Mouse (Mus musculus): ENCODE measurements around the gene Akap12. TPM values are rescaled to one million over a fixed set of nuclear protein-coding genes. Genes with fewer than 3 reads are reported as not detected.

Gene Akap12
- polyA plus RNA-seq, 1 experiment from 2014 or later = 30.6 TPM

- no peak overlapping the region for H3K4me2 ChIP-seq (ENCODE audit: low read depth, low read length)
- no peaks in the 10 kb centered on the region for H3K36me3 ChIP-seq (ENCODE audit: control insufficient read depth, insufficient read depth, low read length)
- H3K4me1 ChIP-seq (ENCODE audit: control insufficient read depth, insufficient read depth, low read length) = peaks cover 3% of the 10 kb centered on the region; the same call in 1 of the 2 replicates
- H3K27ac ChIP-seq (ENCODE audit: low read depth, low read length) = no peak overlapping the region
- 77% methylated on average over 4 of the region's 4 CpGs for WGBS
- no peak overlapping the region for H3K4me3 ChIP-seq (ENCODE audit: low read depth, low read length)
- H3K27me3 ChIP-seq (ENCODE audit: control insufficient read depth, insufficient read depth, low read length) = no peaks in the 10 kb centered on the region
- no peaks in the 10 kb centered on the region for H3K9me3 ChIP-seq (ENCODE audit: control insufficient read depth, low read length)
- no peak overlapping the region for H3K9ac ChIP-seq (replicated peaks; ENCODE audit: low read depth, low read length)
- no peak for ATAC-seq (ENCODE audit: low read depth)
These were observed 27.2 kb downstream of the Akap12 start for GRCm38 (mm10) chr10:4293418-4293817.

GRCm38 (mm10) chr10:4303558-4303957 is 37.4 kb downstream of the Akap12 start:
- H3K4me3 ChIP-seq (ENCODE audit: low read depth, low read length) = no peak overlapping the region
- ATAC-seq (ENCODE audit: low read depth) = no peak
- H3K4me2 ChIP-seq (ENCODE audit: low read depth, low read length) = no peak overlapping the region
- no peak overlapping the region for H3K9ac ChIP-seq (replicated peaks; ENCODE audit: low read depth, low read length)
- 71% methylated on average over 5 of the region's 5 CpGs for WGBS
- H3K9me3 ChIP-seq (ENCODE audit: control insufficient read depth, low read length) = no peaks in the 10 kb centered on the region
- H3K27ac ChIP-seq (ENCODE audit: low read depth, low read length) = no peak overlapping the region
- no peaks in the 10 kb centered on the region for H3K36me3 ChIP-seq (ENCODE audit: control insufficient read depth, insufficient read depth, low read length)
- H3K27me3 ChIP-seq (ENCODE audit: control insufficient read depth, insufficient read depth, low read length) = no peaks in the 10 kb centered on the region
- H3K4me1 ChIP-seq (ENCODE audit: control insufficient read depth, insufficient read depth, low read length) = no peaks in the 10 kb centered on the region

- no peak overlapping the region for H3K9ac ChIP-seq (replicated peaks; ENCODE audit: low read depth, low read length)
- ATAC-seq (ENCODE audit: low read depth) = no peak
- no peaks in the 10 kb centered on the region for H3K36me3 ChIP-seq (ENCODE audit: control insufficient read depth, insufficient read depth, low read length)
- H3K27ac ChIP-seq (ENCODE audit: low read depth, low read length) = no peak overlapping the region
- WGBS = 83% methylated on average over 8 of the region's 8 CpGs
- H3K4me1 ChIP-seq (ENCODE audit: control insufficient read depth, insufficient read depth, low read length) = no peaks in the 10 kb centered on the region
- no peak overlapping the region for H3K4me3 ChIP-seq (ENCODE audit: low read depth, low read length)
- H3K9me3 ChIP-seq (ENCODE audit: control insufficient read depth, low read length) = no peaks in the 10 kb centered on the region
- no peak overlapping the region for H3K4me2 ChIP-seq (ENCODE audit: low read depth, low read length)
- H3K27me3 ChIP-seq (ENCODE audit: control insufficient read depth, insufficient read depth, low read length) = no peaks in the 10 kb centered on the region
These were observed 57.7 kb downstream of the Akap12 start for GRCm38 (mm10) chr10:4323885-4324284.

- Histone ChIP-seq H3K4me3 (ENCODE audit: low read depth, low read length) (no peak overlapping the region), H3K27ac (ENCODE audit: low read depth, low read length) (no peak overlapping the region), H3K4me2 (ENCODE audit: low read depth, low read length) (no peak overlapping the region), H3K4me1 (ENCODE audit: control insufficient read depth, insufficient read depth, low read length) (no peaks in the 10 kb centered on the region), H3K36me3 (ENCODE audit: control insufficient read depth, insufficient read depth, low read length) (no peaks in the 10 kb centered on the region), H3K27me3 (ENCODE audit: control insufficient read depth, insufficient read depth, low read length) (no peaks in the 10 kb centered on the region), H3K9me3 (ENCODE audit: control insufficient read depth, low read length) (no peaks in the 10 kb centered on the region), H3K9ac (replicated peaks; ENCODE audit: low read depth, low read length) (no peak overlapping the region)
- 79% methylated on average over 5 of the region's 5 CpGs for WGBS
- no peak for ATAC-seq (ENCODE audit: low read depth)
These were observed 59.4 kb downstream of the Akap12 start for GRCm38 (mm10) chr10:4325562-4325961.

- no peak overlapping the region for H3K9ac ChIP-seq (replicated peaks; ENCODE audit: low read depth, low read length)
- no peak overlapping the region for H3K4me2 ChIP-seq (ENCODE audit: low read depth, low read length)
- no peaks in the 10 kb centered on the region for H3K36me3 ChIP-seq (ENCODE audit: control insufficient read depth, insufficient read depth, low read length)
- no peaks in the 10 kb centered on the region for H3K9me3 ChIP-seq (ENCODE audit: control insufficient read depth, low read length)
- ATAC-seq (ENCODE audit: low read depth) = no peak
- 44% methylated on average over 1 of the region's 1 CpGs for WGBS
- H3K4me1 ChIP-seq (ENCODE audit: control insufficient read depth, insufficient read depth, low read length) = no peaks in the 10 kb centered on the region
- no peaks in the 10 kb centered on the region for H3K27me3 ChIP-seq (ENCODE audit: control insufficient read depth, insufficient read depth, low read length)
- no peak overlapping the region for H3K4me3 ChIP-seq (ENCODE audit: low read depth, low read length)
- H3K27ac ChIP-seq (ENCODE audit: low read depth, low read length) = no peak overlapping the region
These were observed 61.5 kb downstream of the Akap12 start for GRCm38 (mm10) chr10:4327716-4328115.

- no peak overlapping the region for H3K27ac ChIP-seq (ENCODE audit: low read depth, low read length)
- H3K9ac ChIP-seq (replicated peaks; ENCODE audit: low read depth, low read length) = no peak overlapping the region
- H3K36me3 ChIP-seq (ENCODE audit: control insufficient read depth, insufficient read depth, low read length) = no peaks in the 10 kb centered on the region
- H3K4me3 ChIP-seq (ENCODE audit: low read depth, low read length) = no peak overlapping the region
- H3K4me2 ChIP-seq (ENCODE audit: low read depth, low read length) = no peak overlapping the region
- no peaks in the 10 kb centered on the region for H3K27me3 ChIP-seq (ENCODE audit: control insufficient read depth, insufficient read depth, low read length)
- ATAC-seq (ENCODE audit: low read depth) = peak; percentile 35; the same call in 1 of the 2 replicates
- 22% methylated on average over 7 of the region's 7 CpGs for WGBS
- peaks cover 11% of the 10 kb centered on the region for H3K4me1 ChIP-seq (ENCODE audit: control insufficient read depth, insufficient read depth, low read length)
- H3K9me3 ChIP-seq (ENCODE audit: control insufficient read depth, low read length) = no peaks in the 10 kb centered on the region
These were observed 66.2 kb downstream of the Akap12 start for GRCm38 (mm10) chr10:4332228-4332979.

GRCm38 (mm10) chr10:4333319-4333718 is 67.1 kb downstream of the Akap12 start:
- H3K4me2 ChIP-seq (ENCODE audit: low read depth, low read length) = peak overlapping the region; percentile 12; the same call in 1 of the 2 replicates
- 13% methylated on average over 8 of the region's 8 CpGs for WGBS

GRCm38 (mm10) chr10:4334039-4334683 is 68.0 kb downstream of the Akap12 start:
- Histone ChIP-seq H3K27me3 (ENCODE audit: control insufficient read depth, insufficient read depth, low read length) (no peaks in the 10 kb centered on the region), H3K9ac (replicated peaks; ENCODE audit: low read depth, low read length) (no peak overlapping the region; the same call in 1 of the 2 replicates), H3K4me2 (ENCODE audit: low read depth, low read length) (peak overlapping the region; percentile 56), H3K4me3 (ENCODE audit: low read depth, low read length) (peak overlapping the region; percentile 18), H3K36me3 (ENCODE audit: control insufficient read depth, insufficient read depth, low read length) (no peaks in the 10 kb centered on the region), H3K4me1 (ENCODE audit: control insufficient read depth, insufficient read depth, low read length) (peaks cover 11% of the 10 kb centered on the region), H3K9me3 (ENCODE audit: control insufficient read depth, low read length) (no peaks in the 10 kb centered on the region), H3K27ac (ENCODE audit: low read depth, low read length) (no peak overlapping the region)
- ATAC-seq (ENCODE audit: low read depth) = peak; percentile 80
- WGBS = 8% methylated on average over 27 of the region's 27 CpGs

More at GRCm38 (mm10) chr10:4333319-4333718, 67.1 kb downstream of the Akap12 start:
- H3K9me3 ChIP-seq (ENCODE audit: control insufficient read depth, low read length) = no peaks in the 10 kb centered on the region
- no peaks in the 10 kb centered on the region for H3K36me3 ChIP-seq (ENCODE audit: control insufficient read depth, insufficient read depth, low read length)
- 0 out of 2 replicates have a peak overlapping the region, but pooled peaks have one; percentile 55 for H3K27ac ChIP-seq (ENCODE audit: low read depth, low read length)
- H3K4me3 ChIP-seq (ENCODE audit: low read depth, low read length) = no peak overlapping the region
- peaks cover 11% of the 10 kb centered on the region for H3K4me1 ChIP-seq (ENCODE audit: control insufficient read depth, insufficient read depth, low read length)
- no peaks in the 10 kb centered on the region for H3K27me3 ChIP-seq (ENCODE audit: control insufficient read depth, insufficient read depth, low read length)
- no peak overlapping the region for H3K9ac ChIP-seq (replicated peaks; ENCODE audit: low read depth, low read length)
- peak; percentile 59 for ATAC-seq (ENCODE audit: low read depth)

GRCm38 (mm10) chr10:4338863-4339461 is 72.8 kb downstream of the Akap12 start:
- H3K4me1 ChIP-seq (ENCODE audit: control insufficient read depth, insufficient read depth, low read length) = peaks cover 10% of the 10 kb centered on the region
- H3K4me3 ChIP-seq (ENCODE audit: low read depth, low read length) = no peak overlapping the region
- H3K27me3 ChIP-seq (ENCODE audit: control insufficient read depth, insufficient read depth, low read length) = no peaks in the 10 kb centered on the region
- H3K9ac ChIP-seq (replicated peaks; ENCODE audit: low read depth, low read length) = no peak overlapping the region
- no peaks in the 10 kb centered on the region for H3K36me3 ChIP-seq (ENCODE audit: control insufficient read depth, insufficient read depth, low read length)
- 68% methylated on average over 15 of the region's 15 CpGs for WGBS
- ATAC-seq (ENCODE audit: low read depth) = no peak
- no peaks in the 10 kb centered on the region for H3K9me3 ChIP-seq (ENCODE audit: control insufficient read depth, low read length)
- H3K27ac ChIP-seq (ENCODE audit: low read depth, low read length) = no peak overlapping the region
- H3K4me2 ChIP-seq (ENCODE audit: low read depth, low read length) = no peak overlapping the region

Measured in neural tube, embryonic 14.5 days (tissue).